Mouse (Mus musculus): ENCODE measurements around the gene Lrrc20. TPM values are rescaled to one million over a fixed set of nuclear protein-coding genes. Genes with fewer than 3 reads are reported as not detected.
"Not testable (repeated sequence)": the region's sequence is repeated elsewhere in the genome, so short reads cannot be mapped to it uniquely, and the experiment has no call there.

Lrrc20 gene
- polyA plus RNA-seq, 1 experiment from 2014 or later, result 12.6 TPM

GRCm38 (mm10) chr10:61604376-61605065 is 128.9 kb downstream of the Lrrc20 start:
- no peak overlapping the region for H3K9ac ChIP-seq
- H3K4me3 ChIP-seq, result no peak overlapping the region
- ATAC-seq (ENCODE audit: low FRiP score, low read depth), result no peak
- H3K4me1 ChIP-seq, result no peaks in the 10 kb centered on the region
- no peak overlapping the region for H3K4me2 ChIP-seq (replicated peaks)
- H3K27me3 ChIP-seq (replicated peaks), result 0 out of 2 replicates have a peak, but pooled peaks cover 7% of the 10 kb centered on the region
- no peaks in the 10 kb centered on the region for H3K36me3 ChIP-seq
- 63% methylated on average over 10 of the region's 10 CpGs for WGBS
- H3K27ac ChIP-seq, result no peak overlapping the region
- H3K9me3 ChIP-seq, result no peaks in the 10 kb centered on the region

- H3K4me1 ChIP-seq; H3K4me3 ChIP-seq; H3K27ac ChIP-seq; H3K4me2 ChIP-seq (replicated peaks); H3K9me3 ChIP-seq; H3K9ac ChIP-seq; ATAC-seq (ENCODE audit: low FRiP score, low read depth); H3K27me3 ChIP-seq (replicated peaks); H3K36me3 ChIP-seq: not testable (repeated sequence)
- WGBS, result 68% methylated on average over 11 of the region's 11 CpGs
Measured at GRCm38 (mm10) chr10:61605381-61605780, 129.8 kb downstream of the Lrrc20 start.

GRCm38 (mm10) chr10:61605851-61606250 is 130.2 kb downstream of the Lrrc20 start:
- H3K4me3 ChIP-seq, result no peak overlapping the region
- ATAC-seq (ENCODE audit: low FRiP score, low read depth), result no peak

GRCm38 (mm10) chr10:61608233-61608632 is 132.6 kb downstream of the Lrrc20 start:
- ATAC-seq (ENCODE audit: low FRiP score, low read depth), result no peak
- H3K4me1 ChIP-seq, result no peaks in the 10 kb centered on the region
- H3K9me3 ChIP-seq, result no peaks in the 10 kb centered on the region
- no peak overlapping the region for H3K9ac ChIP-seq
- H3K27me3 ChIP-seq (replicated peaks), result 0 out of 2 replicates have a peak, but pooled peaks cover 7% of the 10 kb centered on the region
- H3K36me3 ChIP-seq, result no peaks in the 10 kb centered on the region
- H3K4me2 ChIP-seq (replicated peaks), result no peak overlapping the region
- no peak overlapping the region for H3K4me3 ChIP-seq
- no peak overlapping the region for H3K27ac ChIP-seq

More at GRCm38 (mm10) chr10:61605851-61606250, 130.2 kb downstream of the Lrrc20 start:
- Histone ChIP-seq H3K36me3 (no peaks in the 10 kb centered on the region), H3K4me1 (no peaks in the 10 kb centered on the region), H3K27me3 (replicated peaks) (0 out of 2 replicates have a peak, but pooled peaks cover 7% of the 10 kb centered on the region), H3K9ac (no peak overlapping the region), H3K9me3 (no peaks in the 10 kb centered on the region), H3K27ac (no peak overlapping the region), H3K4me2 (replicated peaks) (no peak overlapping the region)
- WGBS, result 13% methylated on average over 8 of the region's 8 CpGs

- H3K4me1 ChIP-seq, result no peaks in the 10 kb centered on the region
- ATAC-seq (ENCODE audit: low FRiP score, low read depth), result no peak
- H3K27ac ChIP-seq, result no peak overlapping the region
- 0 out of 2 replicates have a peak, but pooled peaks cover 4% of the 10 kb centered on the region for H3K27me3 ChIP-seq (replicated peaks)
- H3K4me3 ChIP-seq, result no peak overlapping the region
- no peaks in the 10 kb centered on the region for H3K9me3 ChIP-seq
- no peak overlapping the region for H3K4me2 ChIP-seq (replicated peaks)
- 75% methylated on average over 8 of the region's 8 CpGs for WGBS
- H3K9ac ChIP-seq, result no peak overlapping the region
- no peaks in the 10 kb centered on the region for H3K36me3 ChIP-seq
Measured at GRCm38 (mm10) chr10:61610650-61611235, 135.1 kb downstream of the Lrrc20 start.

- WGBS, result 94% methylated on average over 7 of the region's 7 CpGs
- H3K27me3 ChIP-seq (replicated peaks), result no peaks in the 10 kb centered on the region
- 0 out of 2 replicates have a peak, but pooled peaks cover 9% of the 10 kb centered on the region for H3K9me3 ChIP-seq
- H3K36me3 ChIP-seq, result no peaks in the 10 kb centered on the region
- no peak overlapping the region for H3K4me2 ChIP-seq (replicated peaks)
- H3K27ac ChIP-seq, result no peak overlapping the region
- H3K4me3 ChIP-seq, result no peak overlapping the region
- no peak for ATAC-seq (ENCODE audit: low FRiP score, low read depth)
- H3K4me1 ChIP-seq, result no peaks in the 10 kb centered on the region
- no peak overlapping the region for H3K9ac ChIP-seq
Measured at GRCm38 (mm10) chr10:61614311-61614710, 138.7 kb downstream of the Lrrc20 start.

- Histone ChIP-seq H3K4me3 (no peak overlapping the region), H3K4me2 (replicated peaks) (no peak overlapping the region), H3K36me3 (no peaks in the 10 kb centered on the region), H3K27ac (no peak overlapping the region), H3K27me3 (replicated peaks) (no peaks in the 10 kb centered on the region), H3K9me3 (0 out of 2 replicates have a peak, but pooled peaks cover 9% of the 10 kb centered on the region), H3K9ac (no peak overlapping the region), H3K4me1 (no peaks in the 10 kb centered on the region)
- 91% methylated on average over 2 of the region's 2 CpGs for WGBS
- ATAC-seq (ENCODE audit: low FRiP score, low read depth), result no peak
Measured at GRCm38 (mm10) chr10:61618528-61618927, 142.9 kb downstream of the Lrrc20 start.

GRCm38 (mm10) chr10:61621681-61622080 is 146.1 kb downstream of the Lrrc20 start:
- H3K4me1 ChIP-seq, result peaks cover 12% of the 10 kb centered on the region
- H3K4me3 ChIP-seq, result no peak overlapping the region
- no peaks in the 10 kb centered on the region for H3K36me3 ChIP-seq
- no peak overlapping the region for H3K4me2 ChIP-seq (replicated peaks)
- 0 out of 2 replicates have a peak, but pooled peaks cover 9% of the 10 kb centered on the region for H3K9me3 ChIP-seq
- no peak overlapping the region for H3K27ac ChIP-seq
- H3K9ac ChIP-seq, result no peak overlapping the region
- 74% methylated on average over 9 of the region's 9 CpGs for WGBS
- ATAC-seq (ENCODE audit: low FRiP score, low read depth), result no peak
- peaks cover 21% of the 10 kb centered on the region for H3K27me3 ChIP-seq (replicated peaks)

- H3K27me3 ChIP-seq (replicated peaks), result peaks cover 30% of the 10 kb centered on the region
- 76% methylated on average over 3 of the region's 3 CpGs for WGBS
- not testable (repeated sequence) for ATAC-seq (ENCODE audit: low FRiP score, low read depth); H3K27ac ChIP-seq; H3K9me3 ChIP-seq; H3K36me3 ChIP-seq; H3K4me2 ChIP-seq (replicated peaks); H3K9ac ChIP-seq; H3K4me3 ChIP-seq
- H3K4me1 ChIP-seq, result peaks cover 12% of the 10 kb centered on the region
Measured at GRCm38 (mm10) chr10:61623874-61624273, 148.3 kb downstream of the Lrrc20 start.

- no peak for ATAC-seq (ENCODE audit: low FRiP score, low read depth)
- Histone ChIP-seq H3K4me1 (peaks cover 12% of the 10 kb centered on the region), H3K4me3 (no peak overlapping the region), H3K4me2 (replicated peaks) (peak overlapping the region; percentile 77; the same call in 1 of the 2 replicates), H3K36me3 (no peaks in the 10 kb centered on the region), H3K9ac (no peak overlapping the region), H3K27ac (no peak overlapping the region), H3K9me3 (no peaks in the 10 kb centered on the region), H3K27me3 (replicated peaks) (peaks cover 30% of the 10 kb centered on the region)
- WGBS, result 29% methylated on average over 5 of the region's 5 CpGs
Measured at GRCm38 (mm10) chr10:61624771-61625170, 149.2 kb downstream of the Lrrc20 start.

- peak overlapping the region; percentile 77 for H3K4me2 ChIP-seq (replicated peaks)
- peak overlapping the region; percentile 42 for H3K4me3 ChIP-seq
- peaks cover 12% of the 10 kb centered on the region for H3K4me1 ChIP-seq
- no peaks in the 10 kb centered on the region for H3K36me3 ChIP-seq
- peaks cover 30% of the 10 kb centered on the region for H3K27me3 ChIP-seq (replicated peaks)
- H3K9me3 ChIP-seq, result no peaks in the 10 kb centered on the region
- peak overlapping the region; percentile 51 for H3K9ac ChIP-seq
- no peak overlapping the region for H3K27ac ChIP-seq
- 3% methylated on average over 74 of the region's 74 CpGs for WGBS
- ATAC-seq (ENCODE audit: low FRiP score, low read depth), result peak; percentile 66
Measured at GRCm38 (mm10) chr10:61625381-61626257, 150.0 kb downstream of the Lrrc20 start.

GRCm38 (mm10) chr10:61626551-61626950 is 150.9 kb downstream of the Lrrc20 start:
- H3K27ac ChIP-seq, result no peak overlapping the region
- H3K4me3 ChIP-seq, result no peak overlapping the region
- 89% methylated on average over 3 of the region's 3 CpGs for WGBS
- H3K9ac ChIP-seq, result no peak overlapping the region
- H3K4me1 ChIP-seq, result peaks cover 12% of the 10 kb centered on the region
- ATAC-seq (ENCODE audit: low FRiP score, low read depth), result no peak
- H3K27me3 ChIP-seq (replicated peaks), result peaks cover 30% of the 10 kb centered on the region
- no peaks in the 10 kb centered on the region for H3K9me3 ChIP-seq
- no peak overlapping the region for H3K4me2 ChIP-seq (replicated peaks)
- H3K36me3 ChIP-seq, result no peaks in the 10 kb centered on the region

Data from neural tube, embryonic 12.5 days (tissue).